Comparison of ENCODE assay signal across 7 mouse cellular contexts in genomic region chr10:60002673-60003212, GRCm38 (mm10). TPM values are rescaled to one million over a fixed set of nuclear protein-coding genes. Genes with fewer than 3 reads are reported as not detected.
A peak's percentile ranks its signal among the peaks of the same experiment; 100 is the strongest.
DNase-seq lines count a peak whose midpoint lies in the region; ATAC-seq lines count a peak whose summit lies in the region.

Ascc1 (plus strand) TSS chr10:60002805.
Anapc16 (minus strand) TSS chr10:60003135.

- under 1% methylated on average over 51 of the region's 51 CpGs for WGBS in embryonic facial prominence, embryonic 11.5 days
- under 1% methylated on average over 51 of the region's 51 CpGs for WGBS in limb, embryonic 10.5 days
- under 1% methylated on average over 51 of the region's 51 CpGs for WGBS in midbrain, embryonic 13.5 days

- peak within 1 kb of the TSS; percentile 72 for H3K4me2 ChIP-seq in embryonic facial prominence, embryonic 11.5 days (ENCODE audit: low read depth, low read length)
- peak within 1 kb of the TSS; percentile 65 for H3K4me2 ChIP-seq in midbrain, embryonic 13.5 days (replicated peaks)

- H3K27ac ChIP-seq in embryonic facial prominence, embryonic 11.5 days (replicated peaks; ENCODE audit: low read depth, low read length), result peak within 1 kb of the TSS; percentile 97
- H3K27ac ChIP-seq in limb, embryonic 10.5 days, result peak within 1 kb of the TSS; percentile 96
- H3K27ac ChIP-seq in midbrain, embryonic 13.5 days, result peak within 1 kb of the TSS; percentile 97

- peak within 1 kb of the TSS; percentile 79 for H3K9ac ChIP-seq in embryonic facial prominence, embryonic 11.5 days (replicated peaks; ENCODE audit: low read length)
- H3K9ac ChIP-seq in midbrain, embryonic 13.5 days (replicated peaks), result peak within 1 kb of the TSS; percentile 70

- no peaks in the 10 kb centered on the region for H3K4me1 ChIP-seq in embryonic facial prominence, embryonic 11.5 days (ENCODE audit: control insufficient read depth, insufficient read depth, low read length)
- H3K4me1 ChIP-seq in limb, embryonic 10.5 days, result peaks cover 19% of the 10 kb centered on the region
- peaks cover 22% of the 10 kb centered on the region for H3K4me1 ChIP-seq in midbrain, embryonic 13.5 days (replicated peaks)

- H3K4me3 ChIP-seq in embryonic facial prominence, embryonic 11.5 days (ENCODE audit: low read depth, low read length), result peak within 1 kb of the TSS; percentile 54
- H3K4me3 ChIP-seq in limb, embryonic 10.5 days, result peak within 1 kb of the TSS; percentile 82
- peak within 1 kb of the TSS; percentile 61 for H3K4me3 ChIP-seq in midbrain, embryonic 13.5 days (replicated peaks)

- H3K36me3 ChIP-seq in embryonic facial prominence, embryonic 11.5 days (replicated peaks; ENCODE audit: control insufficient read depth, insufficient read depth, low read depth, low read length), result no peaks in the 10 kb centered on the region
- peaks cover 24% of the 10 kb centered on the region for H3K36me3 ChIP-seq in limb, embryonic 10.5 days
- peaks cover 14% of the 10 kb centered on the region; the same call in 1 of the 2 replicates for H3K36me3 ChIP-seq in midbrain, embryonic 13.5 days

- peak; percentile 99 for DNase-seq in adrenal gland, postnatal 14 days
- DNase-seq in embryonic facial prominence, embryonic 11.5 days (ENCODE audit: low spot score), result peak; percentile 98
- peak; percentile 96 for DNase-seq in kidney, adult 11 months
- DNase-seq in limb, embryonic 10.5 days (ENCODE audit: low spot score), result peak; percentile 99
- peak; percentile 94 for DNase-seq in spleen, adult 12 weeks (ENCODE audit: low spot score)

- no peaks in the 10 kb centered on the region for H3K27me3 ChIP-seq in embryonic facial prominence, embryonic 11.5 days (ENCODE audit: control insufficient read depth, insufficient read depth, low read length)
- no peaks in the 10 kb centered on the region for H3K27me3 ChIP-seq in limb, embryonic 10.5 days (ENCODE audit: low read depth, poor library complexity, severe bottlenecking)
- no peaks in the 10 kb centered on the region for H3K27me3 ChIP-seq in midbrain, embryonic 13.5 days

- H3K9me3 ChIP-seq in embryonic facial prominence, embryonic 11.5 days (replicated peaks; ENCODE audit: control insufficient read depth, low read length), result no peaks in the 10 kb centered on the region
- H3K9me3 ChIP-seq in limb, embryonic 10.5 days (replicated peaks), result no peaks in the 10 kb centered on the region
- H3K9me3 ChIP-seq in midbrain, embryonic 13.5 days, result no peaks in the 10 kb centered on the region

- ATAC-seq in embryonic facial prominence, embryonic 11.5 days (replicated peaks; ENCODE audit: insufficient number of reproducible peaks, low FRiP score, low TSS enrichment, low read depth), result peak; percentile 92
- ATAC-seq in granulocyte monocyte progenitor cell, adult 5-6 weeks (replicated peaks; ENCODE audit: poor library complexity, severe bottlenecking), result peak; percentile 91
- ATAC-seq in midbrain, embryonic 13.5 days, result peak; percentile 96

RNA-seq across cellular contexts. Expression of gene Ascc1, which starts in this region (rescaled TPM):
- 27.8 and 29.8 TPM in 2 replicates for total RNA-seq in adrenal gland, postnatal 14 days (2021)
- 43.9 and 48.7 TPM in 2 replicates for polyA plus RNA-seq in embryonic facial prominence, embryonic 11.5 days (2014; fragmentation: Nextera tagmentation; extraction: Ambion mirVana)
- 19.4 and 24.3 TPM in 2 replicates for total RNA-seq in granulocyte monocyte progenitor cell, adult 5-6 weeks (2014; fragmentation: Nextera tagmentation)
- 24.8 and 34.2 TPM in 2 replicates for total RNA-seq in granulocyte monocyte progenitor cell, adult 5-6 weeks (2017)
- polyA plus RNA-seq in limb, embryonic 10.5 days (2016; fragmentation: Nextera tagmentation; extraction: Ambion mirVana), result 32.1 and 36.5 TPM in 2 replicates
- polyA plus RNA-seq in midbrain, embryonic 13.5 days (2015; fragmentation: Nextera tagmentation; extraction: Ambion mirVana), result 49.5 and 50.6 TPM in 2 replicates

RNA-seq across cellular contexts. Expression of gene Anapc16, which starts in this region (rescaled TPM):
- total RNA-seq in adrenal gland, postnatal 14 days (2021), result 57.5 and 68.8 TPM in 2 replicates
- polyA plus RNA-seq in embryonic facial prominence, embryonic 11.5 days (2014; fragmentation: Nextera tagmentation; extraction: Ambion mirVana), result 88.7 and 93.8 TPM in 2 replicates
- 36.2 and 43.2 TPM in 2 replicates for total RNA-seq in granulocyte monocyte progenitor cell, adult 5-6 weeks (2014; fragmentation: Nextera tagmentation)
- total RNA-seq in granulocyte monocyte progenitor cell, adult 5-6 weeks (2017), result 46.2 and 48.8 TPM in 2 replicates
- polyA plus RNA-seq in limb, embryonic 10.5 days (2016; fragmentation: Nextera tagmentation; extraction: Ambion mirVana), result 103 and 111 TPM in 2 replicates
- polyA plus RNA-seq in midbrain, embryonic 13.5 days (2015; fragmentation: Nextera tagmentation; extraction: Ambion mirVana), result 121 TPM in 2 replicates

Comparison
In these comparisons a context has a peak if more than half of its experiments do, and no peak if none do; other contexts are left out.
1. Peak in every context shown above with its lines: DNase-seq, ATAC-seq, H3K4me3 ChIP-seq and H3K27ac ChIP-seq.